Mouse (Mus musculus): ENCODE data around the gene Cdkn2b. TPM values are rescaled to one million over a fixed set of nuclear protein-coding genes. Genes with fewer than 3 reads are reported as not detected.

Cdkn2b gene
- total RNA-seq, 2 experiments from 2014 or later = 1.2 to 1.9 TPM

- DNase-seq (ENCODE audit: extremely low spot score in 1 of 2, low spot score in 1 of 2) = no peak
Observed at GRCm38 (mm10) chr4:89294091-89294485, 16.8 kb downstream of the Cdkn2b start.

- no peak for DNase-seq (ENCODE audit: extremely low spot score in 1 of 2, low spot score in 1 of 2)
Observed at GRCm38 (mm10) chr4:89293516-89293915, 17.3 kb downstream of the Cdkn2b start.

GRCm38 (mm10) chr4:89289028-89289427 is 21.8 kb downstream of the Cdkn2b start:
- DNase-seq (ENCODE audit: extremely low spot score in 1 of 2, low spot score in 1 of 2) = no peak

- no peak for DNase-seq (ENCODE audit: extremely low spot score in 1 of 2, low spot score in 1 of 2)
Observed at GRCm38 (mm10) chr4:89286566-89286965, 24.3 kb downstream of the Cdkn2b start.

- DNase-seq (ENCODE audit: extremely low spot score in 1 of 2, low spot score in 1 of 2) = no peak
Observed at GRCm38 (mm10) chr4:89285688-89286087, 25.2 kb downstream of the Cdkn2b start.

GRCm38 (mm10) chr4:89282661-89283060 is 28.2 kb downstream of the Cdkn2b start:
- no peak for DNase-seq (ENCODE audit: extremely low spot score in 1 of 2, low spot score in 1 of 2)

- DNase-seq (ENCODE audit: extremely low spot score in 1 of 2, low spot score in 1 of 2) = no peak
Observed at GRCm38 (mm10) chr4:89282036-89282566, 28.7 kb downstream of the Cdkn2b start.

GRCm38 (mm10) chr4:89281236-89281635 is 29.6 kb downstream of the Cdkn2b start:
- no peak for DNase-seq (ENCODE audit: extremely low spot score in 1 of 2, low spot score in 1 of 2)

- no peak for DNase-seq (ENCODE audit: extremely low spot score in 1 of 2, low spot score in 1 of 2)
Observed at GRCm38 (mm10) chr4:89279641-89280040, 31.2 kb downstream of the Cdkn2b start.

- DNase-seq (ENCODE audit: extremely low spot score in 1 of 2, low spot score in 1 of 2) = no peak
Observed at GRCm38 (mm10) chr4:89277381-89277940, 33.4 kb downstream of the Cdkn2b start.

GRCm38 (mm10) chr4:89276669-89277219 is 34.1 kb downstream of the Cdkn2b start:
- no peak for DNase-seq (ENCODE audit: extremely low spot score in 1 of 2, low spot score in 1 of 2)

GRCm38 (mm10) chr4:89275811-89276584 is 34.8 kb downstream of the Cdkn2b start:
- no peak for DNase-seq (ENCODE audit: extremely low spot score in 1 of 2, low spot score in 1 of 2)

GRCm38 (mm10) chr4:89274829-89275548 is 35.9 kb downstream of the Cdkn2b start:
- DNase-seq (ENCODE audit: extremely low spot score in 1 of 2, low spot score in 1 of 2) = no peak

- no peak for DNase-seq (ENCODE audit: extremely low spot score in 1 of 2, low spot score in 1 of 2)
Observed at GRCm38 (mm10) chr4:89274006-89274405, 36.8 kb downstream of the Cdkn2b start.

- no peak for DNase-seq (ENCODE audit: extremely low spot score in 1 of 2, low spot score in 1 of 2)
Observed at GRCm38 (mm10) chr4:89273585-89273984, 37.3 kb downstream of the Cdkn2b start.

GRCm38 (mm10) chr4:89272961-89273540 is 37.8 kb downstream of the Cdkn2b start:
- DNase-seq (ENCODE audit: extremely low spot score in 1 of 2, low spot score in 1 of 2) = no peak

- DNase-seq (ENCODE audit: extremely low spot score in 1 of 2, low spot score in 1 of 2) = no peak
Observed at GRCm38 (mm10) chr4:89272101-89272718, 38.6 kb downstream of the Cdkn2b start.

- no peak for DNase-seq (ENCODE audit: extremely low spot score in 1 of 2, low spot score in 1 of 2)
Observed at GRCm38 (mm10) chr4:89257768-89258167, 53.1 kb downstream of the Cdkn2b start.

Data from layer of hippocampus, postnatal 25 days (tissue).